In genomic region chr11:28826950-28827349, GRCm38 (mm10) we compare ENCODE assay signal across 24 mouse cellular contexts. TPM values are rescaled to one million over a fixed set of nuclear protein-coding genes. Genes with fewer than 3 reads are reported as not detected.
"Had no signal": no experiment of that assay in that cellular context is flagged by ENCODE, and none has a peak within 500 bp of the region (broad histone marks: within the 10 kb centered on the region; RNA-seq: fewer than 3 reads in every experiment).

No protein-coding gene starts in this region.

- DNase-seq: gastrocnemius, postnatal 14 days; gastrocnemius, postnatal 36 days; heart, adult 11 months; heart, adult 2 months; heart, postnatal 14 days; heart, postnatal 4 days; kidney, adult 18-20 months; kidney, adult 8-10 months; kidney, postnatal 10 days; kidney, postnatal 4 days; liver; liver, embryonic 13.5 days had no signal

- H3K4me3 ChIP-seq: heart, adult 2 months; heart, embryonic 13.5 days; heart, embryonic 15.5 days; hindbrain, embryonic 10.5 days; hindbrain, embryonic 12.5 days; intestine, embryonic 15.5 days; layer of hippocampus, adult 2 months; left cerebral cortex, adult 2 months; limb, embryonic 10.5 days; limb, embryonic 12.5 days; liver, embryonic 13.5 days had no signal

- ATAC-seq: hindbrain, embryonic 16.5 days; inflammation-experienced regulatory T-cells, adult 6 months; intestine, embryonic 15.5 days; intestine, postnatal 0 days had no signal

- H3K27me3 ChIP-seq: heart, embryonic 13.5 days; heart, embryonic 15.5 days; hindbrain, embryonic 12.5 days; intestine, embryonic 15.5 days; limb, embryonic 12.5 days; liver, embryonic 13.5 days had no signal

- H3K36me3 ChIP-seq: heart, embryonic 13.5 days; heart, embryonic 15.5 days; hindbrain, embryonic 10.5 days; hindbrain, embryonic 12.5 days; intestine, embryonic 15.5 days; limb, embryonic 10.5 days; limb, embryonic 12.5 days; liver, embryonic 13.5 days had no signal

RNA-seq across cellular contexts. Expression of gene Efemp1, which starts 26.1 kb away (rescaled TPM):
- polyA plus RNA-seq: inflammation-experienced regulatory T-cells, adult 6 months had no signal
